Mouse (Mus musculus): ENCODE measurements at regions not wholly inside any gene's neighbourhood (a gene's known extent, or its start where the extent isn't known, plus 50 kb on each side); places are given as distances from the start of the nearest gene placed in this dataset.

- TF ChIP-seq CTCF (IDR thresholded peaks at IDR 0.05; ENCODE audit: low read depth, low read length) (no peak), POLR2A (IDR thresholded peaks at IDR 0.05; ENCODE audit: extremely low read depth, insufficient read depth, low read length) (no peak)
Measured at GRCm38 (mm10) chr15:7597335-7597734, 199.1 kb upstream of the Egflam start.
